Mouse (Mus musculus) T-helper 2 cell (primary cell): ENCODE data around the gene Ucn3.

ENCODE experiments used
- in situ Hi-C: fragments of 300-600 bp; cut with MboI, MseI; formaldehyde crosslinking; loops from one replicate; pipeline ENCODE4 v1.15.1; 2025; ENCODE audit warnings: high pct_unique_total_duplicates

The Ucn3 gene

DNA sequence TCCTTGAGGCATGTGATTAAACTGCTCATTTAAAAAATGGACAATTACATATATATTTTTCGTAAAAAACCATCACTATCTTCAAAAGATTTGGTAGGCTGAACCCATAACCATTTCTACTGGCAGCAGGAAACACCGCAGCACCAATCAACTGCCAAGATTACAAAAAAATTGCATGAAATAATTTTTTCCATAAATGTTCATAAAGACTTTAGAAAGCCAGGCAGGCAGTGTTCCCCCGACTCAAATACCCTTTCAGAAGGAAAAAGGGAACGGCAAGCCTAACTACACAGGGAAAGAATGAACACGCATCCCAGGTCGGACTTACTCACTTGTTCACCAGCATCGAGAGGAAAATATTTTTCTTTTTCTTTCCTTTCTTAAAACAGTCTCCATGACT lies 52.5 kb downstream of the Ucn3 start:
- in situ Hi-C loops, result no loop called here

DNA sequence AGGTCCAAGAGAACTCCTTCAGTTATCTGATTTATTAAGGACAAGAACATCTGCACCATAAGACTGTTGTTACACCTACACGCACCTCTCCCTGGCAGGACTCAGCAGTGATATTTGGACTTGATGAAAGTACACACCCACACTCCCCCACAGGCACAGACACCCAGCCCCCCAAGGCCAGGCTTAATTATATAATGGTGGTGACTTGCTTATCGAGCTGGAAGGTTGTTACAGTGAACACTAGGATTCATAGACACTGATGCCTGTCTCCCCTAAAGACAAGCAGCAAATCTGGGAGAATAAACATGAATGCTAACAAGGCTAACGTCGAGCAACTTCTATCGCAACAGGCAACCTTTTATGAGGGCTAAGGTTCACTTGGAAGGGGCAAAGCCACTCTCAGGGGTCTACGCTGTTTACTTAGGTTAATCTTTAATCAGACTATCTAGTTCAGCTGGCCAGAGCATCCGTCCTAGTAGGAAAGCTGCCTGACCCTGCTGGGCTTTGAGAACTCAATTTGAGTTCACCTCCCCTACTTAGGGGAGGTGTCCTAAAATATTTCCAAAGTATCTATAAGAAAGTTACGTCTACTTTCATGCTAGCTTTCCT lies 53.6 kb downstream of the Ucn3 start:
- in situ Hi-C loops, result no loop called here
